Mouse (Mus musculus): ENCODE results near the gene Pptc7.

Gene Pptc7

DNA sequence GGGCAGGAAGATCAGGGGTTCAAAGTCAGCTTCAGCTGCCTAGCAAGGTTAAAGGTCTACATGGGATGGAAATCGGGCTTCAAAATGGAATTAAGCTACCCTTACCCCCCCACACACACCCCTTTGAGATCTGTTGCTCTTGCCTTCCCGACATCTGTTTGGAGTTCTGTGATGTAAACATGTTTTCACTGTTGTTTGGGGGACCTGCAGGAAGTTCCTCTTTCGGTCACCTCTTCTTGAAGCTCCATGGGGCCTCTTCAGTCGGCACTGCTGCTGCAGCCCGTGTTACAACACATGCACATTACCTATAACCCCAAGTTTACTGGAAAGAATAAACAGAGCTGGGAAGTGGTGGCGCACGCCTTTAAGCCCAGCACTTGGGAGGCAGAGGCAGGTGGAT lies 17.0 kb upstream of the Pptc7 start:
- WGBS, result 78% methylated on average over 7 of the region's 7 CpGs

DNA sequence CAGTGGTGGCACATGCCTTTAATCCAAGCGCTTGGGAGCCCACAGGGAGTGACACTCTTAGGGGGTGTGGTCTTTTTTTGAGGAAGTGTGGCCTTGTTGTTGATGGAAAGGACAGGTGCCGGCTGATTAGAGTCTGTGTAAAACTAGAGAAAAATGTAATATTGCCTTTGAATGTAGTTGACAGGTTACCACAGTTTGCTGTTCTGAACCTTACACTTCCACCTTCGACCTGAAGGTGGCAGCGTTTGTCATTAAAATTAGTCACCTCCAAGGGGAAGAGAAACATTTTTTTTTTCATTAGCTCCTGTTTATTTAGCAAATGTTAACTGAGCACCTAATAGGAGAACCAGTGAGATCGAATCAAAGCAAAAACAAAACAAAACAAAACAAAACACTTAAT lies 16.3 kb upstream of the Pptc7 start:
- 21% methylated on average over 5 of the region's 5 CpGs for WGBS

DNA sequence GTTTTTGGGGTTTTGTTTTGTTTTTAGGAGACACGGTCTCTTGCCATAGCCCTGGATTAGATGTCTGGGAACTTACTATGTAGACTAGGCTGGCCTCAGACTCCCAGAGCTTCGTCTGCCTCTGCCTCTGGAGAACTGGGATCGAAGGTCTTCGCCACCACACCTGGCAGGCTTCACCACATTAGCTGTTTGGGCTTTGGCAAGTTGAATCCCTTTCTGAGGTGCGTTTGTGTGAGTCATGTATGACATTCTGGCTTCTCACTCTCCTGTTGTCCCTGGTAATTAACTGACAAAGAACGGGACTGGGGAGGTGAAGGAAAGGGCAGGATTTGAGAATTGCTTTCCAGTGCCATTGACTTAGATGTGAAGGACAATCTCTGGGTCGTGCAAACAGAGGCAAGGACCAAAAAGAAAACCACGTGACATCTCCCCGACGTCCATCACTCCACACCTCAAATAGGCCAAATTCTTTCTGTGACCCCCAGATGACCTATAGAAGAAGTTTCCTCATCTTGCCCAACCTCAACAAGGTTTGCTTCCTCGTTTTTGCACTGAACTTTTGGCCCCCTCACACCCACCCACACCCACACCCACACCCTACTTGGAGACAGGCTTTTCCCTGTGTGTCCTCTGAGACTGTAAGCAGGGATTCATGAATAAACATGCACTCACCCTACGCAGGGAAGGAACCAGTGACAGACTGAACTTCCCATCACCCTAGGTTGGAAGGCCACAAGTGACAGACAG lies 15.1 kb upstream of the Pptc7 start:
- whole genome bisulfite sequencing, result 77% methylated on average over 12 of the region's 12 CpGs

DNA sequence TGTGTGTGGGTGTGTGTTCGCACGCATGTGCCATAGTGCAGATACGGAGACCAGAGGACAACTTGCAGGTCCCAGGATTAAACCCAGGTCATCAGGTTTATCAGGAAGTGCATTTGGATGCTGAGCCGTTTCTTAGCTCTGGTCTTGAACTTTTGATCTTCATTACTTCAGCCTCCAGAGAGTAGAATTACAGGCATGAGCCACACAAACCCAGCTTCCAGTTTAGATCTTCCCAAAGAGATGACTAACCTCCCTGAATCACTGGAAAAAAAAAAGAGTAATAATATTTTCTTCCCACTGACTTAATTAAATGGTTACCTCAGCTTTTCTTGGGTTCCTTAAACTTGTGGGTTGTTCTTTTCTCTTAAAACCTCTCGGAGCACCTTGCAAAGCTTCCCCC lies 11.3 kb upstream of the Pptc7 start:
- 81% methylated on average over 5 of the region's 5 CpGs for WGBS

DNA sequence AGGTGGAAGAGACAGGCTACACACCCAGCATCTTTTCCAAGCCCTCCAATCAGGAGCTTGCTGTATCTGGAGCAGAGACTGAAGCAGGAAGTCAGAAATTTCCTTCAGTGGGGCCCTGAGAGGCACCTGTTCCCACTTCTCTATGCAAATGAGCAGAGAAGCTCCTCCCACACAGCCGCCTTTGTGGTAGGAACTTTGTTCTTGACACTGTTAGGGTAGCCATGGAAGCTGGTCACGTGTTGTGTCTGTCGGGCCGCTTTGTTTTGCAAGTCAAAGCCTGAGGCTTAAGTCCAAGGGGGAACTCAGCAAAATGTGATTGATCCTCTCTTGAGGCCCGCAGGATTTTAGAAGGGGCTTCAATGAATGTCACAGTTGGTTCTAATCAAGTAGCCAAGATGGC lies 9.4 kb upstream of the Pptc7 start:
- 25% methylated on average over 5 of the region's 5 CpGs for WGBS

DNA sequence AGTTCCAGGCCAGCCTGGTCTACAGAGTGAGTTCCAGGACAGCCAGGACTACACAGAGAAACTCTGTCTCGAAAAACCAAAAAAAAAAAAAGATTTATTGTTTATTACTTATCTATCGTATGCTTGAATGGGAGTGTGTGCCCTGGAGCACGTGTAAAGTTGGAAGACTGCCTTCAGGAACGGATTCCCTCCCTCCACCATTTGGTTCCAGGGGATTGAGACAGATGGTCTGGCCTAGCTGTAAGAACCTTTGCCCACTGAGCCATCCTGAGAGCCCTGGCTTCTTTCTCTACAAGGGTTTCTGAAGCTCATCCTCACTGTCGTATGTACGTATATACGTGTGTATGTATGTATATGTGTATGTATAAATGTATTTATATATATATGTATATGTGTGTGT lies 5.2 kb upstream of the Pptc7 start:
- 81% methylated on average over 7 of the region's 7 CpGs for WGBS

DNA sequence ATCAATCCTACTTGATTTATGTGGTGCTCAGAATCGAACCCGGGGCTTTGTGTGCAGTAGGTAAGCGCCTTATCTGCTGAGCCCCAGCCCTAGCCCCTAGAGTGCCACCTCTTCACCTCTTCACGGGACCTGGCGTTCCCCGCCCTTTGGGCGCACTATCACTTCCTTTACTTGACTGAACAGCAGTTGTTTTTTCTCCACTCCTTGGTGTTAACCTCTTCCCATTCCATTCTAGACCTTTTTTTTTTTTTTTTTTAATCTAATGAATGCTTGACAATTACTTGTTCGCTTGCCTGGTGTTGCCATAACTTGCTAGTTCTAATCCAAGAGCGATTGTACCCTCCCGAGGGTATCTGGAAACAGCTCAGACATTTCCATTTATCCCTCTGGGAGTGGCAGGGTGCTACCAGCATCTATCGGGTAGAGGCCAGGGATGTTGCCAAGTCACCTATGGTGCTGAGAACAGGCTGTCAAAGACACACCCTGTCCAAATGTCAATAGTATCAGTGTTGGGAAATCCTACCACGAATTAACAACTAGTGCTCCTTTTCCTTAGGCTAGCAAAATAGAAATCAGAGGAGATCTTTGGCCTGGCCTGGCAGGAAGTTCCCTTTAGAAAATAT lies 4.3 kb upstream of the Pptc7 start:
- 88% methylated on average over 12 of the region's 12 CpGs for WGBS

DNA sequence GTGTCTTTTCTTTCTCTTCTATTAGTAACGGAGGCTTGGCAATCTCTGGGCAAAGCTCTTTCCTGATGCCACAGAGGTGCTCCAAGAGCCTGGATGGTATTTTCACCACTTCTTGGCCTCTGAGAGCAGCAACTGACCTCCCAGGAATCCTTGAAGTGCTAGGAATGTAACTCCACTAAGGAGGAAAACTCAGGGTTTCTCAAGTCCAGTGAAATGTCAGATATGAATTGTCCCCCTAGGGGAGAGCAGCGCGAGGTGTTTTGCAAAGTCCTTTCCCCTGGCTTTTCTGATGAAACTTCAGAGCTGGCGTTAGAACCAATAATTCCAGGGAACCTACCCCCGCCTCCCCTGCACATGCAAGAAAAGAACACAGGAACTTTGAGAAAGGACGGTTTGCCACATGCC lies 3.7 kb upstream of the Pptc7 start:
- WGBS, result 60% methylated on average over 6 of the region's 6 CpGs

DNA sequence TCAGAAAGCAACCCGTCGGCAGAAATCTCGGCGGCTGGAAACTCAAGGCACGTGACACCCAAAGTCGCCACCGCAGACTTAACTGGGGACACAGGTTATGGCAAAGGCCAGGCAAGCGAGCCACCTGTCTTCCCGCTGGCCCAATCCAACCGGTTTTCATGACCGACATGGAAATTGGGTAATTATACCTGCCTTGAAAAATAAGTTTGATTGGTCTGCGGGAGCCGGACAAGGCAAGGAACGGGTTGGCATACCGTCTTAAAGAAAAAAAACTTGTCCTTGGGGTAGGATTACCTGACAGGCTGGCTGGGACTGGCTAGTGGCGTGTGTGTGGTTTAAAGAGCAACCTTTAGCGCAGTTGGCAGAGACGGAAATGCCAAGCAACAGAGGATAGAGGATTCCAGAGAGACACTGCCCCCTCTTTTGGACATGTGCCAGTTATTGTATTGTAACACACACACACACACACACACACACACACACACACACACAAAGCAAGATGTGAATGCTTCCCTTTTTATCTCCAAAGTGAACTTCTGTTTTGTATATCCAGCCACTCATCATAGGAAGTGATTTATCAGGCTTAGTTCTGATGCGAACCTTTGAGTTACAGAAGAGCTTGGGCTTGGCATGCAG lies 3.2 kb upstream of the Pptc7 start:
- 32% methylated on average over 19 of the region's 19 CpGs for WGBS

DNA sequence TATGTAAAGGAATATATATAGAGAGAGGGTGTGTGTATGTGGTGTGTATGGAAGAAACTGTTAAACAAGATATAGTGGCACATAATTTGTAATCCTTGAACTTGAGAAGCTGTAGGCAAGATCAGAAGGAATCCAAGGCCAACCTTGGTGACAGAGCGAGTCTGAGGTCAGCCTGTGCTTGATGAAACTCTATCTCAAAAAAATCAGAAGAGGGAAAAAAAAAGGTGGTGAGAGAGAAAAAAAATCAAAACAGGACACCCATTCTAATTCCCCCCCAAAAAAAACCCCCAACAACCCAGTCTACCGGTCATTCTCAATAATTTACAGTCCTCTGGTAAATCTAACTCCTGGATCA lies 360 bp upstream of the Pptc7 start:
- 33% methylated on average over 2 of the region's 2 CpGs for WGBS

DNA sequence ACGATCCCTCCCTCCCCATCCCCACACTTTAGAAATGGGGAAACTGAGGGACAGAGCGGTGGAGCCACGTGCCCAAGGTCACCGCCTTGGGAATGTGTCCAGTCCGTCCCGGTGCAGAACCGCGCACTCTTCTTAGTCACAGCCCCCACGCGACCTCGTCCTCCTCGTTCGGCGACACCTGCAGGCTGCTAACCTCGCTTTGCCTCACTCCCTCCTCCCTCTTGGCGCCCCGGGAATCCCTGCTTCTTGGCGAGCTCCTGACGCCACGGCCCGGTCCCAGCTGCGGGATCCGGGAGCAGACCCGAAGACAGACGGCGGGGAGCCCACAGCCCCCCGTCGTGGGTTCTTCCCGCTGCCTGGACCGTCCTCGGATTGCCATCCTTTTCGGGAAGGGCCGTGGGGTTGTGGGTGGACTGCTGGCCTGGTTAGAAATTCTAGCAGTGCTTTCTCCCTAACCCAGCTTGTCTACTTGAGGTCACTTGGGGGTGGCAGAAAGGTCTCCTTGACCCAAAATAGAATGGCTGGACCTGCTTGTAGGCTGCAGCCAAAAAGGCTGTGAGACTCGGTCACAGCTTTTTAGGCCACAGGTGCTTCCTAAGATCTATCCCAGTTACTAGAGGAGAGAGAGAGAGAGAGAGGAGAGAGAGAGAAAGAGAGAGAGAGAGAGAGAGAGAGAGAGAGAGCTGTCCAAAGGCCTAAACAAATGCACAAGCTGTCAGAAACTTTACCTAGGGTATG lies 1.0 kb downstream of the Pptc7 start:
- WGBS, result under 1% methylated on average over 34 of the region's 34 CpGs

DNA sequence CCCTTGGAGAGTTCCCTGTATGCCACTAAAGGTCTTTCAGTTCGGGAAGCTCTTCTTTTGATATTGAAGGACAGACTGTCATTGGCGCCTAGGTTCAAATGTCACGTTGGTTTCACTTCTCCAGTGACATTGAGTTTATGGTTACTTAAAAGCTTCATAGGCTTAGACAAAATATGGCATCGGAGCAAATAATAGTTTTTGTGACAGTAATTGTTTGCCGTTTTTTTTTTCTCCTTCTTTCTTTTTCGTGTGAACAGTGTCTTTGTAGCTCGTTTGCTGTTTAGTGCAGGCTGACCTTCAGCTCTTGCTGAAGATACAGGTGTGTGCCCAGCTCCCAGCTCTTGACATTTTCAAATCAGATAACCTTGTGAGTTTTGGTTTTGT lies 1.6 kb downstream of the Pptc7 start:
- WGBS, result 50% methylated on average over 7 of the region's 7 CpGs

DNA sequence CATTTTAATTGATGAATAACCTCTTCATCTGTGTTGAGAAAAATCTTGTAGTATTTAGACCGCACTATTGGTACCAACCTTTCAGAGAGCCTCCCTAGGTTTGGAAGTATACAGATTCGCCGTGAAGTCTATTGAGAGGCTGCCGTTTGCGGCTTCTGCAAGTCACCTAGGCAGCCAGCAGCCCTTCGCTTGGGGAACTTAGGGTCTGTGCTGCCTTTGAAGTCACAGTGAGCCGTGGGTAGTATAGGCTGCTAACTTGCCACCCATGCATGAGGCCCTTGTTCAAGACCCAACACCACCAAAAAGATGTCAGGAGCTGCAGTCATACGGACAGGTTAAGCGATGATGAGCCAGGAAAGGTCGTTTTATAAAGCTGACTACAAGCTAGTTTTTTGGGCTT lies 2.0 kb downstream of the Pptc7 start:
- WGBS, result 79% methylated on average over 10 of the region's 10 CpGs

DNA sequence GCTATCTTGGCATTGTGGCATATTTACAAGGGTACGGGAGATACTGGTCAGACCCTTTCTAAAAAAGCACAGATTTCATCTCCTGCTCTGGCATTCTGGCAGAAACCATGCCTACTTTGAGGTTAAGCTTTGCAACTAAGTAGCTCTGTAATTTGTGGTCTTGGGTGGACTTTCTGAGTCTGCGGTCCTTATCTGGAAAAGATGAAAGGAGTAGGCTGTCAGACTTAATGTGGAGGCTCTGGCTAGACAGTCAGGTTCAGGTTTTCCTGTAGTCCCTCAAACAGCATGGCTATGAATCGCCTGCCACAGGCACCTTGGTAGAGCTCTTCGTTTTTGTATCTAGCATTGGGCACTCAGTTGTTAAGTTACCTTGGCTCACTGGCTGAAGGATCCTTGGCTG lies 2.9 kb downstream of the Pptc7 start:
- 89% methylated on average over 4 of the region's 4 CpGs for WGBS

DNA sequence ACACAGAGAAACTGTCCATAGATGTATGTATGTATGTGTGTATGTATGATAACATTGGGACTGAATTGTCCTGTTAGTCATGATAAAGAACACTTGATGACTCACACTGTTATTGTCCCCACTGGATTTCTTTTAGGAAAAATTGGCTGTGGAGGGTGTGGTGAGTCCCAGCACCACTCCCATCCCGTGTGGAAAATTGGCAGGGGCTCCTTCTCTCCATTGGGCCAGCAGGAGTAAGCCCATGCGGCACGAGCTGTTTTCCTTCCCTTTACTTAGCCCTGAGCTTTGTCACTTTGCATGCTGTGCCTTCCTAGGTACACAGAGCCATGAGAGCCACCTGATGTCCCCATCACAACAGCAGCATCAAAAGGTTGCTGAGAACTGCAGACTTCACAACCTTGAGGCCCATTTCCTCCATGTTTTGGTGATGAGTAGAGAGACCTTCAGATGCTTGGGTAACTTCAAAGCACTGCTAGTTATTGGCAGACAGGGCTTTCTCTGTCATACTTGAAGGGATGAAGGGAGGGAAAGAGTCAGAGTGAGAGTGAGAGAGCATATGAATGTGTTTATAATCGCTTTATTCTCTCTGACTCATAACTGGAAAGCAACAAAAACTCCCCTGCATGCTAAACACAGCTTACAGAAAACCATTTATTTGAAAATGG lies 4.1 kb downstream of the Pptc7 start:
- WGBS, result 47% methylated on average over 4 of the region's 4 CpGs

DNA sequence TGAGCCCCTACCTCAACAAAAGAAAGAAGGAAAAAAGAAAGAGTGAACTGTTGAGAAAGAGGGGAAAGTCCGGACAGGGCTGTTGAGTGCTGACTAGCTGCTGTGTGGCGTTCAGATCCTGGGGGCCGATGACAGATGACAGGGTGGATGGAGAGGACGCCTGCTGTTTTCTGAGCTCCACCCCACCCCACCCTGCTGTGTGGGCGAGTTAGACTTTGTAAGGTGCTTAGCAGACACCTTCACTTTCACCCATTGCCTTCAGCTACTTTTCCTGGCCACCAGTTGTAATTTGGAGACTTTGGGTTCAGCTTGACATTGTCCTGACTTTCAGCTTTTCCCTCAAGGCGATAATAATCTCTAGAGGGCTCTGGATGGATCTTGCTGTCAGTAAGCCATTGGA lies 7.0 kb downstream of the Pptc7 start:
- WGBS, result 66% methylated on average over 6 of the region's 6 CpGs

DNA sequence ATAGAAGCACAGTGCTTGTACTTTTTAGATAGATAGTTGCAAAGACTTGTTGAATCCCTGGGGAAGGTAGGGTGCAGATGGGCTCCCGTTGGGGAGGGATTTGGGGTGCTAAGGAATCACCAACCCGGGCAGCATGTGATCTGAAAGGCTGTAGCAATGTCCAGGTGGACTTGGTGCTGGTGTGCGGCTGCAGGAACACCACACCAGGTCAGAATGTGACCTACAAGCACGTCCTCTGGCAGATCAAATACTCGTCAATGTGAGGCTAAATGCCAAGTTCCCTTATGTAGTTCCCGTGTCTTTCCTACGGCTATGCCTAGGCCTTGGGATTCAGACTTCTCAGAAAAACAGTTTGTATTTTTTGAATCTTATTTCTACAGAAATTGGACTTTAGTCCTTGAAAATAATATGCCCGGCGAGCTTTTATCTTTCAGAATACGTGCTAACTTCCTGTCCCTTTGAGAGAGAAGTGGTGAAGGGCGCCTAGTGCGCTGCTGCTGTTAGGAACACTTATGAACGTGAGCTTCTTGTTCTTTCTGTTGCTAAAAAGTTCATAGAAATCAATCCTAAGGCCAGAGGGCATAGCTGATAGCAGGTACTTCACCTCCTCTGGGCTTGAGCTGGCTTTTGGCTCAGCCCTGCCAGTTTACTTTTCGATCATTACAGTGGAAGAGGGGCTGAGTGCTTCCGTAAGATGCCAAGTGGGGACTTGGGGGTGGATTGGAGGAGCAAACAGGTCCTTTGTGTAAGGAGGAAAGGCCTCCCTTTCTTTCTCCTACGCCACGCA lies 7.6 kb downstream of the Pptc7 start:
- 74% methylated on average over 17 of the region's 17 CpGs for WGBS

DNA sequence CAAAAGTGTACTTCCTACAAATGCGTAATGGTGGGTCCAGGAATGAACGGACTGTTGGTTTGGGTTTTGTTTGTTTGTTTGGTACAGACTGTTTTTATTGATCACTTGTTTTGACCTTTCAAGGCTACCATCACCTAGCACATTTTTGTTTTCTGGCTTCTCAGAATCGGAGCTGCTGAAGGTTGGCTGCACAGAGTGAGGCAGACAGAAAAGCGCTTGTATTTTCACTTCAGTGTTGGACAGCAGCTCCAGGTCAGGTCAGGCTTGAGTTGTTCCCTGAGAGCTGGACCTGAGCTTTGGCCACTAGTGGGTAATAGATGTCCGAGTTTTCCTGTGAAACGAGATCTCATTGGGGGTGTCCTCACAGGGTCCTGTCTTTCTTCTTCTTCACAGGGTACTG lies 9.0 kb downstream of the Pptc7 start:
- 76% methylated on average over 6 of the region's 6 CpGs for WGBS

DNA sequence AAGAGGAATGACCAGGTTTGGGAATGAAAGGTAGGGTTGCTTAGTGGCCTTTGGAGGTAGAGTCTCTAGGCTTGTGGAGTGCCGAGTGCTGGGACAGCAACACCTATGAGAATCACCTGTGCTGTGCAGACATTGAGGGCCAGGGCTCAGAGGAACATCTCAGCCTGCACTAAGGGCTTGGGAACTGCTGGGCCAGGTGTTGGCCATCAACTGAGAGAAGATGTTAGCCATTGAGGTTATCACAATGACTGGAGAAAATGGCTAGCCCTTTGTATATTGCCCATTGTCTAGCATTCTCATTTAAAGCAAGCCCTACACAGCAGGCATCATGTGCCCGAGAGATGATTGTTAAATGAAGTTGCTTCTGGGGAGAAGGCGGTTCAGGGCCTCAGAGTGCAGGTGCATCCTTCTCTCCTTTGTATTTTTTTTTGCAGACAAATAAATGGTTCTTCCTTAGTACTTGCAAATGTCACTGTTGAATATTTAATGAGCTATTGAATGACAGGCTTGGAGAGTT lies 10.1 kb downstream of the Pptc7 start:
- WGBS, result 73% methylated on average over 3 of the region's 3 CpGs

DNA sequence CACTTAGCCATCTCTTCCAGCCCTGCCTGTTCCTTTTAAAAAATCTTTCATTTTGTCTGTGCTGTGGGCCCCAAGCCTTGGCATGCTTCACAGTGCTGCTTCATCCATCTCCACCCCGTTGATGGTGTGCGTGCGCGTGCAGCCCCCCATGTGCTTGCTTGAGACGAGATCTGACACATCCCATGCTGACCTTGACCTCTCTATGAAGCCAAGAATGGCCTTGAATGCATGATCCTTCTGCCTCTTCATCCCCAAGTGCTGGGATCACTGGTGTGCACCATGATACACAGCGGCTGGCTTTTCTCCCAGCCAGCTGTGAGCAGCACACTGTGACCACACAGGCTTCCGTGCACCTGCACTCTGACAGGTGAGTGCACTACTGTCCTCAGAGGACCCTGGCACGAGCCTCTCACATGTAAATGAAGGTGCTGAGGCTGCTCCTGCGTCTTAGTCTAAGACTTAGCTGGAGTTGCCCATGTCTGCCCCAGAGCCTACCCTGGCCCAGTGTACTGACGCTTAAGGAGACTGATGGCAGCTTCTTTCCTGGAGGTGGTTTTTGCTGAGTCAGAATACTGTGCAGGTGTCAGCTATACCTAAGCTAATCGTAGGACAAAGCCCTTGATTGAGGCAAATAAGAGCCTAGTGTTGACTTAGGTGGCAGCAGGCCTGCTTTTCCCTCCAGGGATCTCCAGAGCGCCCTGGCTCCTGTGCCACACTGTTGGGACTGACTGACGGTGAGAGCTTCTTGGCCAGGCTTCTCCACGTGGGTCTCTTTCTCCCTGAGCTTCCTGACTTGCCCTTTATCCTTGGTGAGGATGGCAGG lies 11.2 kb downstream of the Pptc7 start:
- WGBS, result 73% methylated on average over 14 of the region's 14 CpGs

Measured in cerebral cortex, adult 2 months (tissue).